In the genomic region with DNA sequence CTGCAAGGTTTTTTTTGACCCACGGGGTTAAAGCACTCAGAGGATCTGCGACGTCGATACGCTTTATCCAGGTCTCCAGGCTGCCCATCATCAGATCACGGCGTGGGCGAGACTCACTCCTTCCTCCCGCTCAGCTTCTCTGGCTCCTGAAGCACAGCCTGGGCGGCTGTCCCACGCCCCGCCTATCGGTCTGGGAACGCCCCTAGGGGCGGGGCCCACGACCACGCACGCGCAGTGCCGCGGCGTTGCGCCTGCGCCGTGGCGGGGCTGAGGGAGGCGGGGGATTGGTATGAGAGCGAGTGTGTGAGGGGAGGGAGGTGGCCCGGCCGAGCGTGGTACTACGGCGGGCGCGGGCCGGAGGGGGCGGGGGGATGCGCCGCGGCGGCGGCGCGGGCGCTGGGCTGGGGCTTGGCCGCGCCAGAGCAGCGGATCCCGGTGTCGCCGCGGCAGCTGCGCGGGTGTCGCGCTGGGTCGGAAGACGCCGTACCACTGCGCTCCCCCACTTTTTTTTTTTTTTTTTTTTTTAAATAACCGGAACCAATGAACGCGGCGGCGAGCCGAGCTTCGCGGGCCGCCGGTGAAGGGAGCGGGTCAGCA, we compare ENCODE assay signal across 8 mouse cellular contexts. TPM values are rescaled to one million over a fixed set of nuclear protein-coding genes. Genes with fewer than 3 reads are reported as not detected.
DNase-seq lines count a peak whose midpoint lies in the region; ATAC-seq and TF ChIP-seq lines count a peak whose summit lies in the region.

A gene (plus strand): TSS at position 354 of the 597 bp plus-strand sequence.

- ATAC-seq in hematopoietic stem cell, adult 5-6 weeks (replicated peaks in 1 of 2; ENCODE audit: insufficient read depth in 1 of 2, low FRiP score in 2 of 2, low TSS enrichment in 1 of 2, low read depth in 1 of 2, poor library complexity in 2 of 2, severe bottlenecking in 2 of 2): peak; percentile 59 to 69
- peak; percentile 97 for ATAC-seq in lung, embryonic 16.5 days (ENCODE audit: low read depth)

- peaks cover 7 to 9% of the 10 kb centered on the region in 2 experiments; a peak in 3 of 4 replicates for H3K4me1 ChIP-seq in MEL (ENCODE audit: control insufficient read depth in 1 of 2, insufficient read depth in 2 of 2, low read length in 2 of 2)
- no peaks in the 10 kb centered on the region; the same call in 1 of the 2 replicates for H3K4me1 ChIP-seq in cerebellum, adult 2 months (ENCODE audit: control insufficient read depth, insufficient read depth, low read length)
- H3K4me1 ChIP-seq in lung, embryonic 16.5 days (replicated peaks; ENCODE audit: control insufficient read depth, insufficient read depth, low read length): peaks cover 27% of the 10 kb centered on the region

- peak within 1 kb of the TSS; percentile 86 for H3K4me2 ChIP-seq in lung, embryonic 16.5 days (ENCODE audit: low read depth, low read length)

- peak within 1 kb of the TSS; percentile 55 for H3K27ac ChIP-seq in MEL (ENCODE audit: control insufficient read depth, low read depth, low read length)
- H3K27ac ChIP-seq in cerebellum, adult 2 months (ENCODE audit: insufficient read depth, low read length): peak within 1 kb of the TSS; percentile 75
- peak within 1 kb of the TSS; percentile 95 for H3K27ac ChIP-seq in lung, embryonic 16.5 days (ENCODE audit: low read length)

- H3K4me3 ChIP-seq in MEL (ENCODE audit: control insufficient read depth in 1 of 2, insufficient read depth in 1 of 2, low read depth in 2 of 2, low read length in 2 of 2): peak within 1 kb of the TSS; percentile 95 to 98
- H3K4me3 ChIP-seq in cerebellum, adult 2 months (replicated peaks; ENCODE audit: insufficient read depth, low read depth, low read length): peak within 1 kb of the TSS; percentile 75
- peak within 1 kb of the TSS; percentile 97 for H3K4me3 ChIP-seq in lung, embryonic 16.5 days (ENCODE audit: low read length)

- 2% methylated on average over 64 of the region's 71 CpGs for WGBS in cerebellum, adult 2 months
- WGBS in lung, embryonic 16.5 days: under 1% methylated on average over 39 of the region's 71 CpGs

- H3K36me3 ChIP-seq in MEL (ENCODE audit: control insufficient read depth in 1 of 2, insufficient read depth in 2 of 2, low read length in 2 of 2): peaks cover 0 to 19% of the 10 kb centered on the region in 2 experiments; a peak in 2 of 4 replicates
- H3K36me3 ChIP-seq in lung, embryonic 16.5 days (ENCODE audit: control insufficient read depth, insufficient read depth, low read length): no peaks in the 10 kb centered on the region

- TF ChIP-seq POLR2A in MEL (IDR thresholded peaks at IDR 0.05; ENCODE audit: control insufficient read depth in 1 of 2, insufficient read depth in 1 of 2, low read depth in 1 of 2, low read length in 2 of 2, poor library complexity in 1 of 2): peak in 1 of 2 experiments; percentile 77; a peak in 2 of 4 replicates
- peak; percentile 92 for TF ChIP-seq POLR2A in cerebellum, adult 2 months (IDR thresholded peaks at IDR 0.05; ENCODE audit: borderline replicate concordance, insufficient read depth, low read length)

- no peak for TF ChIP-seq CTCF in MEL (IDR thresholded peaks at IDR 0.05 in 2 of 3, conservative IDR thresholded peaks at IDR 0.05 in 1 of 3; ENCODE audit: control insufficient read depth in 1 of 3, insufficient read depth in 1 of 3, low read depth in 2 of 3, low read length in 3 of 3, poor library complexity in 1 of 3, severe bottlenecking in 1 of 3)
- TF ChIP-seq CTCF in cerebellum, adult 2 months (IDR thresholded peaks at IDR 0.05; ENCODE audit: borderline replicate concordance, insufficient read depth, low read depth, low read length): no peak

- peaks cover 26% of the 10 kb centered on the region for H3K79me2 ChIP-seq in MEL (ENCODE audit: control insufficient read depth, insufficient read depth, low read length, poor library complexity)

- peak; percentile 93 for DNase-seq in MEL (ENCODE audit: low read depth, low spot score)
- DNase-seq in cerebellum, adult 2 months: peak; percentile 97
- DNase-seq in forelimb bud, embryonic 11.5 days (ENCODE audit: low read depth, low spot score): peak; percentile 97
- peak; percentile 74 for DNase-seq in layer of hippocampus, adult 9-10 months (ENCODE audit: low spot score)
- peak; percentile 96 for DNase-seq in ovary, postnatal 10 days (ENCODE audit: low spot score)
- peak; percentile 89 to 95 for DNase-seq in thymus, postnatal 10 days (ENCODE audit: low spot score in 2 of 2)

- H3K9me3 ChIP-seq in MEL (replicated peaks; ENCODE audit: insufficient read depth, low read length): no peaks in the 10 kb centered on the region
- H3K9me3 ChIP-seq in lung, embryonic 16.5 days (ENCODE audit: control insufficient read depth, low read length): no peaks in the 10 kb centered on the region

- no peak for TF ChIP-seq RAD21 in MEL (IDR thresholded peaks at IDR 0.05; ENCODE audit: low read depth, low read length)

- H3K27me3 ChIP-seq in MEL (ENCODE audit: control insufficient read depth in 1 of 2, insufficient read depth in 2 of 2, low read length in 2 of 2): no peaks in the 10 kb centered on the region
- no peaks in the 10 kb centered on the region for H3K27me3 ChIP-seq in cerebellum, adult 2 months (ENCODE audit: control insufficient read depth, insufficient read depth, low read length)
- no peaks in the 10 kb centered on the region for H3K27me3 ChIP-seq in lung, embryonic 16.5 days (ENCODE audit: control insufficient read depth, insufficient read depth, low read depth, low read length)

- peak in 1 of 2 experiments; percentile 53; a peak in 1 of 4 replicates for TF ChIP-seq EP300 in MEL (IDR thresholded peaks at IDR 0.05; ENCODE audit: low read depth in 1 of 2, low read length in 2 of 2)

- peak within 1 kb of the TSS; percentile 90 for H3K9ac ChIP-seq in MEL (ENCODE audit: control insufficient read depth, low read depth, low read length, poor library complexity, severe bottlenecking)
- H3K9ac ChIP-seq in lung, embryonic 16.5 days (ENCODE audit: low read length): peak within 1 kb of the TSS; percentile 93

TF ChIP-seq in MEL, 35 proteins besides CTCF, POLR2A, EP300 and RAD21:
- TF ChIP-seq ZNF384 (IDR thresholded peaks at IDR 0.05; ENCODE audit: low read depth, low read length) (peak; percentile 74), POLR2AphosphoS5 (IDR thresholded peaks at IDR 0.05; ENCODE audit: borderline replicate concordance, low read depth, low read length) (no peak), ETS1 (IDR thresholded peaks at IDR 0.05; ENCODE audit: low read depth, low read length) (no peak), HCFC1 (IDR thresholded peaks at IDR 0.05; ENCODE audit: low read depth, low read length) (peak; percentile 61), MEF2A (IDR thresholded peaks at IDR 0.05; ENCODE audit: extremely low read depth, insufficient replicate concordance, low read depth, low read length, poor library complexity, severe bottlenecking) (no peak), MAX (IDR thresholded peaks at IDR 0.05; ENCODE audit: low read length) (peak; percentile 27; the same call in 1 of the 2 replicates), MAZ (IDR thresholded peaks at IDR 0.05; ENCODE audit: low read depth, low read length) (peak; percentile 79; the same call in 1 of the 2 replicates), SMC3 (IDR thresholded peaks at IDR 0.05; ENCODE audit: low read depth, low read length) (no peak), USF1 (IDR thresholded peaks at IDR 0.05; ENCODE audit: low read depth, low read length) (no peak), ZKSCAN1 (IDR thresholded peaks at IDR 0.05; ENCODE audit: low read depth, low read length) (no peak), E2F4 (IDR thresholded peaks at IDR 0.05; ENCODE audit: borderline replicate concordance, low read depth, low read length) (no peak), NELFE (IDR thresholded peaks at IDR 0.05; ENCODE audit: low read depth, low read length) (peak; percentile 61), TCF12 (IDR thresholded peaks at IDR 0.05; ENCODE audit: low read depth, low read length) (peak; percentile 57), CHD1 (IDR thresholded peaks at IDR 0.05; ENCODE audit: low read depth, low read length) (no peak), CHD2 (IDR thresholded peaks at IDR 0.05; ENCODE audit: low read length) (no peak), NRF1 (IDR thresholded peaks at IDR 0.05; ENCODE audit: insufficient read depth, low read depth, low read length, poor library complexity, severe bottlenecking) (peak; percentile 98), UBTF (IDR thresholded peaks at IDR 0.05; ENCODE audit: borderline replicate concordance, insufficient read depth, low read depth, low read length) (no peak), GATA1 (IDR thresholded peaks at IDR 0.05; ENCODE audit: low read depth, low read length) (peak; percentile 25; the same call in 1 of the 2 replicates), MAFK (IDR thresholded peaks at IDR 0.05; ENCODE audit: borderline replicate concordance, low read depth, low read length) (no peak), ZC3H11A (IDR thresholded peaks at IDR 0.05; ENCODE audit: low read depth, low read length) (no peak), MXI1 (IDR thresholded peaks at IDR 0.05; ENCODE audit: low read depth, low read length) (peak; percentile 12; the same call in 1 of the 2 replicates), MYC (IDR thresholded peaks at IDR 0.05; ENCODE audit: low read depth, low read length) (no peak), TBP (IDR thresholded peaks at IDR 0.05; ENCODE audit: low read depth, low read length) (peak; percentile 51; the same call in 1 of the 2 replicates), USF2 (IDR thresholded peaks at IDR 0.05; ENCODE audit: borderline replicate concordance in 1 of 2, insufficient read depth in 1 of 2, low read depth in 1 of 2, low read length in 2 of 2) (no peak), MYB (IDR thresholded peaks at IDR 0.05; ENCODE audit: low read depth, low read length) (no peak), SIN3A (IDR thresholded peaks at IDR 0.05; ENCODE audit: low read length) (peak; percentile 49), GABPA (IDR thresholded peaks at IDR 0.05; ENCODE audit: low read depth, low read length) (no peak), ZMIZ1 (IDR thresholded peaks at IDR 0.05; ENCODE audit: low read depth, low read length) (peak; percentile 77; the same call in 1 of the 2 replicates), TAL1 (IDR thresholded peaks at IDR 0.05; ENCODE audit: low read length) (peak; percentile 5; the same call in 1 of the 2 replicates)

RNA-seq across cellular contexts. Expression of the gene that starts here (rescaled TPM):
- total RNA-seq in MEL (2012; rRNA removed): 11.7 and 14.5 TPM in 2 replicates
- 10 to 100 TPM in 1 of 2 experiments, not detected in 1; 18.6 TPM for polyA plus RNA-seq in MEL (2012; ENCODE audit: insufficient read depth in 1 of 2, insufficient read length in 2 of 2, low read depth in 1 of 2, low replicate concordance in 2 of 2, missing spikeins in 1 of 2)
- 28.2 TPM in 2 replicates for polyA plus RNA-seq in cerebellum, adult 2 months (2012; rRNA removed)
- 24.3 and 24.5 TPM in 2 replicates for total RNA-seq in hematopoietic stem cell, adult 5-6 weeks (2017)
- 15.6 and 20.7 TPM in 2 replicates for polyA plus RNA-seq in lung, embryonic 16.5 days (2015; fragmentation: Nextera tagmentation; extraction: Ambion mirVana)

Comparison
In these comparisons a context has a peak if more than half of its experiments do, and no peak if none do; other contexts are left out.
1. Peak in every context shown above with its lines: DNase-seq, ATAC-seq, H3K4me3 ChIP-seq and H3K27ac ChIP-seq.